Mouse (Mus musculus) brain, embryonic 18.5 days (tissue): ENCODE measurements around the gene Osgepl1.
"Not testable (repeated sequence)": the region's sequence is repeated elsewhere in the genome, so short reads cannot be mapped to it uniquely, and the experiment has no call there.

Experiments
- DNase-seq: peaks from one replicate; pipeline ENCODE4 v3.0.0-alpha.2; 2012; ENCODE audit warnings: low read depth, low spot score

Osgepl1 gene

GRCm38 (mm10) chr1:53312989-53313967 is at the start of gene Osgepl1:
Gene Osgepl1 (plus strand): TSS chr1:53313624.
- peak; percentile 64 for DNase-seq

- not testable (repeated sequence) for DNase-seq
Observed at GRCm38 (mm10) chr1:53264958-53265612, 48.3 kb upstream of the Osgepl1 start.

- DNase-seq = no peak
Observed at GRCm38 (mm10) chr1:53269901-53270300, 43.5 kb upstream of the Osgepl1 start.

GRCm38 (mm10) chr1:53272646-53273045 is 40.8 kb upstream of the Osgepl1 start:
- DNase-seq = no peak

- DNase-seq = no peak
Observed at GRCm38 (mm10) chr1:53291197-53291596, 22.2 kb upstream of the Osgepl1 start.

- peak; percentile 82 for DNase-seq
Observed at GRCm38 (mm10) chr1:53296581-53297383, 16.6 kb upstream of the Osgepl1 start, which contains the start of the genes Pms1, Ormdl1 and Gm28778. Gene Pms1 (minus strand): TSS chr1:53297018. Gene Ormdl1 (plus strand): TSS chr1:53297095. Gene Gm28778 (plus strand): TSS chr1:53297111.

GRCm38 (mm10) chr1:53300506-53300905 is 12.9 kb upstream of the Osgepl1 start:
- DNase-seq = no peak

GRCm38 (mm10) chr1:53321662-53322344 is 8.4 kb downstream of the Osgepl1 start:
- DNase-seq = no peak

- DNase-seq = no peak
Observed at GRCm38 (mm10) chr1:53323254-53323653, 9.8 kb downstream of the Osgepl1 start.

GRCm38 (mm10) chr1:53324277-53324676 is 10.9 kb downstream of the Osgepl1 start:
- no peak for DNase-seq

GRCm38 (mm10) chr1:53324827-53325494 is 11.5 kb downstream of the Osgepl1 start:
- no peak for DNase-seq

- DNase-seq = not testable (repeated sequence)
Observed at GRCm38 (mm10) chr1:53333527-53333926, 20.1 kb downstream of the Osgepl1 start.

GRCm38 (mm10) chr1:53335465-53335864 is 22.0 kb downstream of the Osgepl1 start:
- no peak for DNase-seq

- not testable (repeated sequence) for DNase-seq
Observed at GRCm38 (mm10) chr1:53337403-53337802, 24.0 kb downstream of the Osgepl1 start.

- no peak for DNase-seq
Observed at GRCm38 (mm10) chr1:53341071-53341470, 27.6 kb downstream of the Osgepl1 start.

GRCm38 (mm10) chr1:53352327-53353261 is 39.2 kb downstream of the Osgepl1 start, which contains the start of the genes Asdurf, Gm28551 and Asnsd1:
Gene Asdurf (minus strand): TSS chr1:53352619.
Gene Gm28551 (minus strand): TSS chr1:53352667.
Gene Asnsd1 (minus strand): TSS chr1:53352752.
- DNase-seq = peak; percentile 94

GRCm38 (mm10) chr1:53358988-53359387 is 45.6 kb downstream of the Osgepl1 start:
- DNase-seq = no peak
